In the genomic region with DNA sequence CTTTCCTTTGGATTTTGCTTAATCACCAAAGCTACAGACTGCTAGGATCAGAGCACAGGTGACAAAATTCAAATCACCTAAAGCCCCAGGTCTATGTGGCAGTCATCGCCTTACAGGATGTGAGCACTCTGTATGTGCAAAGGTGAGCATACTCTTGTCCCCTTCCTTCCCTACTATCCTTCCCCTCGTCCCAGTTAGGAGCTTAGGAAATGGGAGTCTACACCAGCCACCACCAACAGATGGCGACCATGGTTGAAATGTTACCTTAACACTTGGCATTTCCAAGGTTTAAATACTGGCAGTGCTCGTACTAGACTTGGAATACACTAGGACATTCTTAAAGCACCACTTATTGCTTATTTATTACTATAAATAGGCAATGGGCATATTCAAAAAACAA, we compare ENCODE assay signal across 9 mouse cellular contexts.
DNase-seq lines count a peak whose midpoint lies in the region; ATAC-seq lines count a peak whose summit lies in the region.
"Had no signal": no experiment of that assay in that cellular context is flagged by ENCODE, and none has a peak within 500 bp of the region (broad histone marks: within the 10 kb centered on the region; RNA-seq: fewer than 3 reads in every experiment).

No protein-coding gene starts in this region.

- H3K9ac ChIP-seq in liver, embryonic 16.5 days (ENCODE audit: low read depth, low read length), result no peak overlapping the region
- H3K9ac ChIP-seq in stomach, embryonic 16.5 days (ENCODE audit: low read length), result no peak overlapping the region
- H3K9ac ChIP-seq: neural tube, embryonic 13.5 days had no signal

- no peak overlapping the region for H3K4me2 ChIP-seq in liver, embryonic 16.5 days (ENCODE audit: low read depth, low read length)
- H3K4me2 ChIP-seq in stomach, embryonic 16.5 days (ENCODE audit: low read depth, low read length), result 0 out of 2 replicates have a peak overlapping the region, but pooled peaks have one; percentile 47
- H3K4me2 ChIP-seq: neural tube, embryonic 13.5 days had no signal

- H3K36me3 ChIP-seq in liver, embryonic 16.5 days (ENCODE audit: control insufficient read depth, insufficient read depth), result no peaks in the 10 kb centered on the region
- no peaks in the 10 kb centered on the region for H3K36me3 ChIP-seq in stomach, embryonic 16.5 days (ENCODE audit: control insufficient read depth, insufficient read depth, low read length)
- H3K36me3 ChIP-seq: neural tube, embryonic 13.5 days had no signal

- no peaks in the 10 kb centered on the region for H3K27me3 ChIP-seq in liver, embryonic 16.5 days (ENCODE audit: control insufficient read depth, insufficient read depth, low read depth, low read length)
- no peaks in the 10 kb centered on the region for H3K27me3 ChIP-seq in stomach, embryonic 16.5 days (ENCODE audit: control insufficient read depth, insufficient read depth, low read length)
- H3K27me3 ChIP-seq: neural tube, embryonic 13.5 days had no signal

- intact Hi-C loops in heart, postnatal 14 days (cut with DNase I), result loop anchor here (2.0 to 5.0 kb wide), 3 partner anchors 79 to 600 kb away; partner anchors contain the start of gene Rbms1

- peak; percentile 50 to 78 for DNase-seq in heart, adult 18-20 months
- DNase-seq in heart, adult 8-10 months (ENCODE audit: low spot score), result no peak
- DNase-seq in 416B (ENCODE audit: low read depth), result peak; percentile 40
- DNase-seq in adipocyte (ENCODE audit: low spot score), result peak; percentile 78
- DNase-seq in heart, postnatal 14 days, result peak; percentile 44 to 69
- no peak for DNase-seq in urinary bladder, postnatal 25 days (ENCODE audit: low spot score)

- no peak overlapping the region for H3K4me3 ChIP-seq in liver, embryonic 16.5 days (ENCODE audit: low read depth, low read length)
- H3K4me3 ChIP-seq in stomach, embryonic 16.5 days (replicated peaks; ENCODE audit: low read length), result no peak overlapping the region
- H3K4me3 ChIP-seq: neural tube, embryonic 13.5 days had no signal

- H3K9me3 ChIP-seq in liver, embryonic 16.5 days (replicated peaks; ENCODE audit: control insufficient read depth, low read length), result no peaks in the 10 kb centered on the region
- H3K9me3 ChIP-seq in stomach, embryonic 16.5 days (replicated peaks; ENCODE audit: control insufficient read depth, low read length), result no peaks in the 10 kb centered on the region
- H3K9me3 ChIP-seq: neural tube, embryonic 13.5 days had no signal

- peak overlapping the region; percentile 78 for H3K27ac ChIP-seq in liver, embryonic 16.5 days (ENCODE audit: low read length)
- H3K27ac ChIP-seq in stomach, embryonic 16.5 days (ENCODE audit: low read length), result no peak overlapping the region; the same call in 1 of the 2 replicates
- H3K27ac ChIP-seq: neural tube, embryonic 13.5 days had no signal

- peaks cover 11% of the 10 kb centered on the region for H3K4me1 ChIP-seq in liver, embryonic 16.5 days (ENCODE audit: control insufficient read depth, low read depth, low read length)
- peaks cover 26% of the 10 kb centered on the region for H3K4me1 ChIP-seq in stomach, embryonic 16.5 days (ENCODE audit: control insufficient read depth, insufficient read depth, low read length)

- WGBS in liver, embryonic 16.5 days (ENCODE audit: insufficient replicate concordance), result 32% methylated on average over 4 of the region's 4 CpGs
- 43% methylated on average over 4 of the region's 4 CpGs for WGBS in stomach, embryonic 16.5 days

- no peak for ATAC-seq in liver, embryonic 16.5 days (ENCODE audit: low read depth)
- no peak for ATAC-seq in stomach, embryonic 16.5 days (ENCODE audit: insufficient read depth, low FRiP score)

Comparison
In these comparisons a context has a peak if more than half of its experiments do, and no peak if none do; other contexts are left out.
1. DNase-seq: peak in heart, adult 18-20 months (2 of 2), 416B (single experiment), adipocyte (single experiment) and heart, postnatal 14 days (2 of 2); none in heart, adult 8-10 months (single experiment) and urinary bladder, postnatal 25 days (single experiment).